Mouse (Mus musculus): Measurements from ENCODE around the gene Ccdc180.

- TF ChIP-seq CTCF (IDR thresholded peaks at IDR 0.05; ENCODE audit: low read depth, low read length) = peak; percentile 31; the same call in 1 of the 2 replicates
- no peak for TF ChIP-seq POLR2A (IDR thresholded peaks at IDR 0.05; ENCODE audit: borderline replicate concordance, low read depth, low read length)
Observed at GRCm38 (mm10) chr4:45844355-45844754, 45.7 kb upstream of the Ccdc180 start.

All from bone marrow macrophage, adult 2 months (primary cell).